11 mouse cellular contexts compared by ENCODE assay signal in genomic region chr1:185070062-185070852, GRCm38 (mm10).
DNase-seq lines count a peak whose midpoint lies in the region; ATAC-seq and TF ChIP-seq lines count a peak whose summit lies in the region.
"Had no signal": no experiment of that assay in that cellular context is flagged by ENCODE, and none has a peak within 500 bp of the region (broad histone marks: within the 10 kb centered on the region; RNA-seq: fewer than 3 reads in every experiment).

No protein-coding gene starts in this region.

- H3K4me1 ChIP-seq in forebrain, postnatal 0 days (ENCODE audit: insufficient read depth) = no peaks in the 10 kb centered on the region
- H3K4me1 ChIP-seq in forebrain, embryonic 11.5 days (replicated peaks; ENCODE audit: control insufficient read depth, insufficient read depth, low read length) = no peaks in the 10 kb centered on the region
- peaks cover 0 to 10% of the 10 kb centered on the region in 2 experiments; a peak in 3 of 4 replicates for H3K4me1 ChIP-seq in liver, embryonic 14.5 days (replicated peaks; ENCODE audit: control insufficient read depth in 2 of 2, insufficient read depth in 2 of 2, low read length in 1 of 2)
- H3K4me1 ChIP-seq in liver, embryonic 11.5 days (replicated peaks; ENCODE audit: control insufficient read depth, insufficient read depth, low read length) = no peaks in the 10 kb centered on the region
- no peaks in the 10 kb centered on the region for H3K4me1 ChIP-seq in intestine, embryonic 15.5 days (replicated peaks)
- H3K4me1 ChIP-seq: megakaryocyte, embryonic 14.5 days had no signal

- no peak overlapping the region for H3K4me2 ChIP-seq in forebrain, postnatal 0 days (ENCODE audit: low read depth)
- no peak overlapping the region for H3K4me2 ChIP-seq in forebrain, embryonic 11.5 days (ENCODE audit: low read depth, low read length, severe bottlenecking)
- H3K4me2 ChIP-seq in liver, embryonic 14.5 days (ENCODE audit: low read depth) = no peak overlapping the region
- H3K4me2 ChIP-seq in liver, embryonic 11.5 days = no peak overlapping the region
- peak overlapping the region; percentile 20; the same call in 1 of the 2 replicates for H3K4me2 ChIP-seq in intestine, embryonic 15.5 days (replicated peaks)

- no peak overlapping the region for H3K4me3 ChIP-seq in forebrain, postnatal 0 days (ENCODE audit: low read depth, low read length)
- no peak overlapping the region for H3K4me3 ChIP-seq in forebrain, embryonic 11.5 days (ENCODE audit: low read depth, low read length)
- no peak overlapping the region for H3K4me3 ChIP-seq in liver, embryonic 14.5 days (ENCODE audit: insufficient read depth in 1 of 2, low read depth in 2 of 2, low read length in 2 of 2)
- H3K4me3 ChIP-seq in liver, embryonic 11.5 days (ENCODE audit: low read depth, low read length) = no peak overlapping the region
- no peak overlapping the region for H3K4me3 ChIP-seq in intestine, embryonic 15.5 days (replicated peaks)
- H3K4me3 ChIP-seq: megakaryocyte, embryonic 14.5 days had no signal

- no peak overlapping the region for H3K27ac ChIP-seq in forebrain, postnatal 0 days (ENCODE audit: low read depth, low read length)
- H3K27ac ChIP-seq in forebrain, embryonic 11.5 days (ENCODE audit: low read depth, low read length) = no peak overlapping the region
- H3K27ac ChIP-seq in liver, embryonic 14.5 days = no peak overlapping the region
- no peak overlapping the region for H3K27ac ChIP-seq in liver, embryonic 11.5 days (ENCODE audit: low read depth, low read length)
- peak overlapping the region; percentile 49; the same call in 1 of the 2 replicates for H3K27ac ChIP-seq in intestine, embryonic 15.5 days

- no peak for TF ChIP-seq CTCF in forebrain, postnatal 0 days (IDR thresholded peaks at IDR 0.05; ENCODE audit: low read depth)
- TF ChIP-seq CTCF in liver, embryonic 14.5 days (IDR thresholded peaks at IDR 0.05; ENCODE audit: low read depth) = no peak

- ATAC-seq in forebrain, postnatal 0 days = peak; percentile 73; the same call in 1 of the 2 replicates
- no peak for ATAC-seq in forebrain, embryonic 11.5 days (replicated peaks; ENCODE audit: low FRiP score)
- ATAC-seq in liver, embryonic 14.5 days (ENCODE audit: insufficient read depth) = no peak
- no peak for ATAC-seq in liver, embryonic 11.5 days (replicated peaks; ENCODE audit: low FRiP score)
- peak; percentile 81 for ATAC-seq in intestine, embryonic 15.5 days
- no peak for ATAC-seq in erythroid progenitor cell, adult 5-6 weeks (replicated peaks; ENCODE audit: low FRiP score, poor library complexity, severe bottlenecking)
- ATAC-seq: activated CD4-positive, CD25-positive, alpha-beta regulatory T cell, adult 4 months had no signal

- DNase-seq in forebrain, postnatal 0 days = peak; percentile 29
- DNase-seq in forebrain, embryonic 11.5 days (ENCODE audit: low spot score) = no peak
- peak in 2 of 3 experiments; percentile 15 to 28 for DNase-seq in liver, embryonic 14.5 days (ENCODE audit: low read depth in 3 of 3, low spot score in 3 of 3)
- DNase-seq in liver, embryonic 11.5 days (ENCODE audit: low spot score) = no peak
- peak; percentile 52 for DNase-seq in lung, postnatal 36 days
- DNase-seq in urinary bladder, adult 2 months (ENCODE audit: low spot score) = no peak
- DNase-seq: kidney, adult 11 months had no signal

- H3K9ac ChIP-seq in forebrain, postnatal 0 days = no peak overlapping the region
- no peak overlapping the region for H3K9ac ChIP-seq in forebrain, embryonic 11.5 days (ENCODE audit: low read length)
- no peak overlapping the region for H3K9ac ChIP-seq in liver, embryonic 14.5 days (replicated peaks)
- no peak overlapping the region for H3K9ac ChIP-seq in liver, embryonic 11.5 days (ENCODE audit: low read depth, low read length)
- no peak overlapping the region for H3K9ac ChIP-seq in intestine, embryonic 15.5 days

- WGBS in forebrain, postnatal 0 days = 48% methylated on average over 10 of the region's 10 CpGs
- 89% methylated on average over 10 of the region's 10 CpGs for WGBS in forebrain, embryonic 11.5 days
- WGBS in liver, embryonic 14.5 days (ENCODE audit: insufficient replicate concordance) = 64% methylated on average over 10 of the region's 10 CpGs
- WGBS in liver, embryonic 11.5 days = 80% methylated on average over 10 of the region's 10 CpGs
- WGBS in intestine, embryonic 15.5 days = 43% methylated on average over 10 of the region's 10 CpGs

- no peaks in the 10 kb centered on the region for H3K36me3 ChIP-seq in forebrain, postnatal 0 days (ENCODE audit: insufficient read depth)
- no peaks in the 10 kb centered on the region for H3K36me3 ChIP-seq in forebrain, embryonic 11.5 days (ENCODE audit: control insufficient read depth, insufficient read depth, low read length)
- H3K36me3 ChIP-seq in liver, embryonic 14.5 days (replicated peaks; ENCODE audit: control insufficient read depth, insufficient read depth, low read depth) = no peaks in the 10 kb centered on the region
- no peaks in the 10 kb centered on the region for H3K36me3 ChIP-seq in liver, embryonic 11.5 days (ENCODE audit: control insufficient read depth, insufficient read depth, low read length)
- no peaks in the 10 kb centered on the region for H3K36me3 ChIP-seq in intestine, embryonic 15.5 days

- no peaks in the 10 kb centered on the region for H3K27me3 ChIP-seq in forebrain, postnatal 0 days (ENCODE audit: insufficient read depth, low read length)
- no peaks in the 10 kb centered on the region for H3K27me3 ChIP-seq in forebrain, embryonic 11.5 days (ENCODE audit: control insufficient read depth, insufficient read depth, low read length)
- no peaks in the 10 kb centered on the region for H3K27me3 ChIP-seq in liver, embryonic 14.5 days (ENCODE audit: control insufficient read depth, insufficient read depth, low read length)
- H3K27me3 ChIP-seq in liver, embryonic 11.5 days (replicated peaks; ENCODE audit: control insufficient read depth, insufficient read depth, low read length) = no peaks in the 10 kb centered on the region
- no peaks in the 10 kb centered on the region for H3K27me3 ChIP-seq in intestine, embryonic 15.5 days (replicated peaks)
- H3K27me3 ChIP-seq: megakaryocyte, embryonic 14.5 days had no signal

- no peak for TF ChIP-seq EP300 in liver, embryonic 14.5 days (IDR thresholded peaks at IDR 0.05; ENCODE audit: low read depth)

- no peaks in the 10 kb centered on the region for H3K9me3 ChIP-seq in forebrain, postnatal 0 days (ENCODE audit: low read length)
- no peaks in the 10 kb centered on the region for H3K9me3 ChIP-seq in forebrain, embryonic 11.5 days (ENCODE audit: control insufficient read depth, low read length)
- H3K9me3 ChIP-seq in liver, embryonic 14.5 days (ENCODE audit: control insufficient read depth, low read length) = no peaks in the 10 kb centered on the region
- no peaks in the 10 kb centered on the region for H3K9me3 ChIP-seq in liver, embryonic 11.5 days (ENCODE audit: control insufficient read depth, low read length)
- no peaks in the 10 kb centered on the region for H3K9me3 ChIP-seq in intestine, embryonic 15.5 days
- H3K9me3 ChIP-seq: megakaryocyte, embryonic 14.5 days had no signal

Comparison
In these comparisons a context has a peak if more than half of its experiments do, and no peak if none do; other contexts are left out.
1. ATAC-seq: peak in forebrain, postnatal 0 days (single experiment) and intestine, embryonic 15.5 days (single experiment); none in forebrain, embryonic 11.5 days (single experiment), liver, embryonic 14.5 days (single experiment), liver, embryonic 11.5 days (single experiment) and erythroid progenitor cell, adult 5-6 weeks (single experiment).
2. DNase-seq: peak in forebrain, postnatal 0 days (single experiment), liver, embryonic 14.5 days (2 of 3) and lung, postnatal 36 days (single experiment); none in forebrain, embryonic 11.5 days (single experiment), liver, embryonic 11.5 days (single experiment) and urinary bladder, adult 2 months (single experiment).